Mouse (Mus musculus) kidney, adult 2 months (tissue): ENCODE data around the gene Gpr156.

Experiments used
- CTCF ChIP-seq: fragments of 200-500 bp; conservative IDR thresholded peaks from 2 replicates; pipeline ENCODE4 v1.5.1; 2011; ENCODE audit warnings: low read depth, mild to moderate bottlenecking, control low read depth, low read length, moderate library complexity, mixed read lengths; ENCODE audit not compliant: insufficient read depth, insufficient read length
- POLR2A ChIP-seq: fragments of 200-500 bp; IDR thresholded peaks from one replicate; pipeline ENCODE4 v1.6.1; 2011; ENCODE audit warnings: low read depth, low read length, control low read depth

GRCm38 (mm10) chr16:37926087-37926486 is 9.8 kb downstream of the Gpr156 start:
- no peak for TF ChIP-seq CTCF
- no peak for TF ChIP-seq POLR2A
